Mouse (Mus musculus): ENCODE data around the gene Itga9. TPM values are rescaled to one million over a fixed set of nuclear protein-coding genes. Genes with fewer than 3 reads are reported as not detected.

Gene Itga9
- polyA plus RNA-seq, 1 experiment: 9.0 TPM

- 18% methylated on average over 20 of the region's 20 CpGs for WGBS
These were observed 5.6 kb downstream of the Itga9 start for GRCm38 (mm10) chr9:118611958-118612581.

GRCm38 (mm10) chr9:118617237-118617636, 10.7 kb downstream of the Itga9 start:
- WGBS: 28% methylated on average over 5 of the region's 5 CpGs
- no peaks in the 10 kb centered on the region for H3K27me3 ChIP-seq (ENCODE audit: control insufficient read depth, insufficient read depth, low read length)
- no peak for DNase-seq

More at GRCm38 (mm10) chr9:118611958-118612581, 5.6 kb downstream of the Itga9 start:
- H3K27me3 ChIP-seq (ENCODE audit: control insufficient read depth, insufficient read depth, low read length): peaks cover 5% of the 10 kb centered on the region; the same call in 1 of the 2 replicates
- peaks cover 22% of the 10 kb centered on the region for H3K4me1 ChIP-seq (replicated peaks; ENCODE audit: control insufficient read depth, insufficient read depth, low read length)
- H3K27ac ChIP-seq (ENCODE audit: control insufficient read depth, insufficient read depth, low read length): no peak overlapping the region; the same call in 1 of the 2 replicates
- no peaks in the 10 kb centered on the region for H3K36me3 ChIP-seq (ENCODE audit: control insufficient read depth, insufficient read depth, low read length)
- peak; percentile 33 for DNase-seq
- H3K4me3 ChIP-seq (ENCODE audit: control insufficient read depth, insufficient read depth, low read length): peak overlapping the region; percentile 33
- no peak for TF ChIP-seq CTCF (IDR thresholded peaks at IDR 0.05; ENCODE audit: borderline replicate concordance, control insufficient read depth, extremely low read depth, insufficient read depth, low read length, poor library complexity)
- no peak for TF ChIP-seq POLR2A (IDR thresholded peaks at IDR 0.05; ENCODE audit: control insufficient read depth, extremely low read depth, insufficient read depth, low read length, poor library complexity)

GRCm38 (mm10) chr9:118618732-118619250, 12.3 kb downstream of the Itga9 start:
- WGBS: 63% methylated on average over 3 of the region's 3 CpGs
- Histone ChIP-seq H3K27ac (ENCODE audit: control insufficient read depth, insufficient read depth, low read length) (no peak overlapping the region), H3K4me1 (replicated peaks; ENCODE audit: control insufficient read depth, insufficient read depth, low read length) (peaks cover 15% of the 10 kb centered on the region), H3K4me3 (ENCODE audit: control insufficient read depth, insufficient read depth, low read length) (no peak overlapping the region), H3K27me3 (ENCODE audit: control insufficient read depth, insufficient read depth, low read length) (no peaks in the 10 kb centered on the region), H3K36me3 (ENCODE audit: control insufficient read depth, insufficient read depth, low read length) (no peaks in the 10 kb centered on the region)
- DNase-seq: no peak
- TF ChIP-seq POLR2A (IDR thresholded peaks at IDR 0.05; ENCODE audit: control insufficient read depth, extremely low read depth, insufficient read depth, low read length, poor library complexity) (no peak), CTCF (IDR thresholded peaks at IDR 0.05; ENCODE audit: borderline replicate concordance, control insufficient read depth, extremely low read depth, insufficient read depth, low read length, poor library complexity) (no peak)

More at GRCm38 (mm10) chr9:118617237-118617636, 10.7 kb downstream of the Itga9 start:
- TF ChIP-seq CTCF (IDR thresholded peaks at IDR 0.05; ENCODE audit: borderline replicate concordance, control insufficient read depth, extremely low read depth, insufficient read depth, low read length, poor library complexity) (no peak), POLR2A (IDR thresholded peaks at IDR 0.05; ENCODE audit: control insufficient read depth, extremely low read depth, insufficient read depth, low read length, poor library complexity) (no peak)
- H3K4me3 ChIP-seq (ENCODE audit: control insufficient read depth, insufficient read depth, low read length): no peak overlapping the region
- H3K36me3 ChIP-seq (ENCODE audit: control insufficient read depth, insufficient read depth, low read length): no peaks in the 10 kb centered on the region
- H3K27ac ChIP-seq (ENCODE audit: control insufficient read depth, insufficient read depth, low read length): no peak overlapping the region
- H3K4me1 ChIP-seq (replicated peaks; ENCODE audit: control insufficient read depth, insufficient read depth, low read length): peaks cover 19% of the 10 kb centered on the region

GRCm38 (mm10) chr9:118620807-118621206, 14.3 kb downstream of the Itga9 start:
- H3K4me1 ChIP-seq (replicated peaks; ENCODE audit: control insufficient read depth, insufficient read depth, low read length): peaks cover 15% of the 10 kb centered on the region
- WGBS: 15% methylated on average over 4 of the region's 4 CpGs
- no peaks in the 10 kb centered on the region for H3K36me3 ChIP-seq (ENCODE audit: control insufficient read depth, insufficient read depth, low read length)
- no peak overlapping the region for H3K27ac ChIP-seq (ENCODE audit: control insufficient read depth, insufficient read depth, low read length)
- DNase-seq: no peak
- no peak for TF ChIP-seq CTCF (IDR thresholded peaks at IDR 0.05; ENCODE audit: borderline replicate concordance, control insufficient read depth, extremely low read depth, insufficient read depth, low read length, poor library complexity)
- no peak for TF ChIP-seq POLR2A (IDR thresholded peaks at IDR 0.05; ENCODE audit: control insufficient read depth, extremely low read depth, insufficient read depth, low read length, poor library complexity)
- no peak overlapping the region for H3K4me3 ChIP-seq (ENCODE audit: control insufficient read depth, insufficient read depth, low read length)
- no peaks in the 10 kb centered on the region for H3K27me3 ChIP-seq (ENCODE audit: control insufficient read depth, insufficient read depth, low read length)

GRCm38 (mm10) chr9:118621691-118622090, 15.2 kb downstream of the Itga9 start:
- no peaks in the 10 kb centered on the region for H3K36me3 ChIP-seq (ENCODE audit: control insufficient read depth, insufficient read depth, low read length)
- no peak overlapping the region for H3K27ac ChIP-seq (ENCODE audit: control insufficient read depth, insufficient read depth, low read length)
- H3K4me1 ChIP-seq (replicated peaks; ENCODE audit: control insufficient read depth, insufficient read depth, low read length): peaks cover 12% of the 10 kb centered on the region
- 67% methylated on average over 6 of the region's 6 CpGs for WGBS
- no peak overlapping the region for H3K4me3 ChIP-seq (ENCODE audit: control insufficient read depth, insufficient read depth, low read length)
- TF ChIP-seq CTCF (IDR thresholded peaks at IDR 0.05; ENCODE audit: borderline replicate concordance, control insufficient read depth, extremely low read depth, insufficient read depth, low read length, poor library complexity): no peak
- TF ChIP-seq POLR2A (IDR thresholded peaks at IDR 0.05; ENCODE audit: control insufficient read depth, extremely low read depth, insufficient read depth, low read length, poor library complexity): no peak
- DNase-seq: no peak
- no peaks in the 10 kb centered on the region for H3K27me3 ChIP-seq (ENCODE audit: control insufficient read depth, insufficient read depth, low read length)

- Histone ChIP-seq H3K27ac (ENCODE audit: control insufficient read depth, insufficient read depth, low read length) (no peak overlapping the region), H3K27me3 (ENCODE audit: control insufficient read depth, insufficient read depth, low read length) (no peaks in the 10 kb centered on the region), H3K4me1 (replicated peaks; ENCODE audit: control insufficient read depth, insufficient read depth, low read length) (peaks cover 11% of the 10 kb centered on the region), H3K36me3 (ENCODE audit: control insufficient read depth, insufficient read depth, low read length) (no peaks in the 10 kb centered on the region), H3K4me3 (ENCODE audit: control insufficient read depth, insufficient read depth, low read length) (no peak overlapping the region)
- no peak for TF ChIP-seq POLR2A (IDR thresholded peaks at IDR 0.05; ENCODE audit: control insufficient read depth, extremely low read depth, insufficient read depth, low read length, poor library complexity)
- TF ChIP-seq CTCF (IDR thresholded peaks at IDR 0.05; ENCODE audit: borderline replicate concordance, control insufficient read depth, extremely low read depth, insufficient read depth, low read length, poor library complexity): no peak
- no peak for DNase-seq
- 90% methylated on average over 18 of the region's 18 CpGs for WGBS
These were observed 16.1 kb downstream of the Itga9 start for GRCm38 (mm10) chr9:118622376-118623166.

Data from thymus, adult 2 months (tissue).